Mouse (Mus musculus): Measurements from ENCODE around the gene Nptn. TPM values are rescaled to one million over a fixed set of nuclear protein-coding genes. Genes with fewer than 3 reads are reported as not detected.

The Nptn gene
- total RNA-seq, 1 experiment: 131 TPM

- H3K4me1 ChIP-seq (ENCODE audit: control insufficient read depth in 2 of 2, insufficient read depth in 2 of 2, low read length in 2 of 2, poor library complexity in 1 of 2): peaks cover 3 to 10% of the 10 kb centered on the region in 2 experiments; a peak in 3 of 4 replicates
- H3K4me3 ChIP-seq (ENCODE audit: insufficient read depth in 1 of 2, low read depth in 1 of 2, low read length in 2 of 2, poor library complexity in 1 of 2, severe bottlenecking in 1 of 2): no peak overlapping the region
- H3K27ac ChIP-seq (ENCODE audit: insufficient read depth, low read depth, low read length, poor library complexity, severe bottlenecking): no peak overlapping the region
- H3K36me3 ChIP-seq (ENCODE audit: control insufficient read depth, insufficient read depth, low read length, poor library complexity, severe bottlenecking): peaks cover 4% of the 10 kb centered on the region
- TF ChIP-seq ZC3H11A (IDR thresholded peaks at IDR 0.05; ENCODE audit: borderline replicate concordance, low read depth, low read length) (no peak), CHD2 (IDR thresholded peaks at IDR 0.05; ENCODE audit: low read depth, low read length) (no peak), HCFC1 (IDR thresholded peaks at IDR 0.05; ENCODE audit: borderline replicate concordance, insufficient read depth, low read length) (no peak), ZNF384 (IDR thresholded peaks at IDR 0.05; ENCODE audit: low read depth, low read length) (no peak), MAFK (IDR thresholded peaks at IDR 0.05; ENCODE audit: insufficient read depth, low read depth, low read length) (no peak)
- in situ Hi-C loops (cut with MboI; ENCODE audit: low sequenced_read_pairs in 2 of 2, unreplicated experiment in 2 of 2): no loop called here
- no peak overlapping the region for H3K9ac ChIP-seq (ENCODE audit: insufficient read depth, low read depth, low read length, poor library complexity, severe bottlenecking)
- no peaks in the 10 kb centered on the region for H3K9me3 ChIP-seq (ENCODE audit: control insufficient read depth, insufficient read depth, low read depth, low read length)
- DNase-seq (ENCODE audit: low read depth, low spot score): no peak
Measured at GRCm38 (mm10) chr9:58649265-58649626, 67.2 kb downstream of the Nptn start.

GRCm38 (mm10) chr9:58651993-58652392 is 70.0 kb downstream of the Nptn start:
- in situ Hi-C loops (cut with MboI; ENCODE audit: low sequenced_read_pairs in 2 of 2, unreplicated experiment in 2 of 2): no loop called here

GRCm38 (mm10) chr9:58654494-58654893 is 72.5 kb downstream of the Nptn start:
- H3K9ac ChIP-seq (ENCODE audit: insufficient read depth, low read depth, low read length, poor library complexity, severe bottlenecking): no peak overlapping the region
- H3K27ac ChIP-seq (ENCODE audit: insufficient read depth, low read depth, low read length, poor library complexity, severe bottlenecking): no peak overlapping the region
- no peak overlapping the region for H3K4me3 ChIP-seq (ENCODE audit: insufficient read depth in 1 of 2, low read depth in 1 of 2, low read length in 2 of 2, poor library complexity in 1 of 2, severe bottlenecking in 1 of 2)
- no peaks in the 10 kb centered on the region for H3K4me1 ChIP-seq (ENCODE audit: control insufficient read depth in 2 of 2, insufficient read depth in 2 of 2, low read length in 2 of 2, poor library complexity in 1 of 2)
- H3K9me3 ChIP-seq (ENCODE audit: control insufficient read depth, insufficient read depth, low read depth, low read length): no peaks in the 10 kb centered on the region
- no peak for DNase-seq (ENCODE audit: low read depth, low spot score)
- peaks cover 4% of the 10 kb centered on the region; the same call in 1 of the 2 replicates for H3K36me3 ChIP-seq (ENCODE audit: control insufficient read depth, insufficient read depth, low read length, poor library complexity, severe bottlenecking)
- in situ Hi-C loops (cut with MboI; ENCODE audit: low sequenced_read_pairs in 2 of 2, unreplicated experiment in 2 of 2): no loop called here
- TF ChIP-seq CHD2 (IDR thresholded peaks at IDR 0.05; ENCODE audit: low read depth, low read length): no peak

More at GRCm38 (mm10) chr9:58651993-58652392, 70.0 kb downstream of the Nptn start:
- no peak overlapping the region for H3K27ac ChIP-seq (ENCODE audit: insufficient read depth, low read depth, low read length, poor library complexity, severe bottlenecking)
- no peak for TF ChIP-seq ZC3H11A (IDR thresholded peaks at IDR 0.05; ENCODE audit: borderline replicate concordance, low read depth, low read length)
- no peak for TF ChIP-seq ZNF384 (IDR thresholded peaks at IDR 0.05; ENCODE audit: low read depth, low read length)
- no peak for TF ChIP-seq CHD2 (IDR thresholded peaks at IDR 0.05; ENCODE audit: low read depth, low read length)
- no peak for TF ChIP-seq HCFC1 (IDR thresholded peaks at IDR 0.05; ENCODE audit: borderline replicate concordance, insufficient read depth, low read length)
- TF ChIP-seq MAFK (IDR thresholded peaks at IDR 0.05; ENCODE audit: insufficient read depth, low read depth, low read length): no peak
- H3K9ac ChIP-seq (ENCODE audit: insufficient read depth, low read depth, low read length, poor library complexity, severe bottlenecking): no peak overlapping the region
- no peaks in the 10 kb centered on the region for H3K9me3 ChIP-seq (ENCODE audit: control insufficient read depth, insufficient read depth, low read depth, low read length)
- H3K4me1 ChIP-seq (ENCODE audit: control insufficient read depth in 2 of 2, insufficient read depth in 2 of 2, low read length in 2 of 2, poor library complexity in 1 of 2): peaks cover 3 to 10% of the 10 kb centered on the region in 2 experiments; a peak in 3 of 4 replicates
- H3K36me3 ChIP-seq (ENCODE audit: control insufficient read depth, insufficient read depth, low read length, poor library complexity, severe bottlenecking): peaks cover 2% of the 10 kb centered on the region
- peak; percentile 40 for DNase-seq (ENCODE audit: low read depth, low spot score)
- H3K4me3 ChIP-seq (ENCODE audit: insufficient read depth in 1 of 2, low read depth in 1 of 2, low read length in 2 of 2, poor library complexity in 1 of 2, severe bottlenecking in 1 of 2): no peak overlapping the region

GRCm38 (mm10) chr9:58656396-58656795 is 74.4 kb downstream of the Nptn start:
- no peak overlapping the region for H3K27ac ChIP-seq (ENCODE audit: insufficient read depth, low read depth, low read length, poor library complexity, severe bottlenecking)
- H3K4me3 ChIP-seq (ENCODE audit: insufficient read depth in 1 of 2, low read depth in 1 of 2, low read length in 2 of 2, poor library complexity in 1 of 2, severe bottlenecking in 1 of 2): no peak overlapping the region
- no peak for DNase-seq (ENCODE audit: low read depth, low spot score)
- no peak overlapping the region for H3K9ac ChIP-seq (ENCODE audit: insufficient read depth, low read depth, low read length, poor library complexity, severe bottlenecking)
- TF ChIP-seq HCFC1 (IDR thresholded peaks at IDR 0.05; ENCODE audit: borderline replicate concordance, insufficient read depth, low read length): no peak
- in situ Hi-C loops (cut with MboI; ENCODE audit: low sequenced_read_pairs in 2 of 2, unreplicated experiment in 2 of 2): no loop called here
- H3K4me1 ChIP-seq (ENCODE audit: control insufficient read depth in 2 of 2, insufficient read depth in 2 of 2, low read length in 2 of 2, poor library complexity in 1 of 2): no peaks in the 10 kb centered on the region
- H3K9me3 ChIP-seq (ENCODE audit: control insufficient read depth, insufficient read depth, low read depth, low read length): no peaks in the 10 kb centered on the region
- peaks cover 6% of the 10 kb centered on the region for H3K36me3 ChIP-seq (ENCODE audit: control insufficient read depth, insufficient read depth, low read length, poor library complexity, severe bottlenecking)

GRCm38 (mm10) chr9:58656824-58657223 is 74.8 kb downstream of the Nptn start:
- in situ Hi-C loops (cut with MboI; ENCODE audit: low sequenced_read_pairs in 2 of 2, unreplicated experiment in 2 of 2): no loop called here

More at GRCm38 (mm10) chr9:58656824-58657223, 74.8 kb downstream of the Nptn start:
- TF ChIP-seq ZNF384 (IDR thresholded peaks at IDR 0.05; ENCODE audit: low read depth, low read length) (no peak), ZC3H11A (IDR thresholded peaks at IDR 0.05; ENCODE audit: borderline replicate concordance, low read depth, low read length) (no peak), CHD2 (IDR thresholded peaks at IDR 0.05; ENCODE audit: low read depth, low read length) (no peak), MAFK (IDR thresholded peaks at IDR 0.05; ENCODE audit: insufficient read depth, low read depth, low read length) (no peak), HCFC1 (IDR thresholded peaks at IDR 0.05; ENCODE audit: borderline replicate concordance, insufficient read depth, low read length) (no peak)
- Histone ChIP-seq H3K4me3 (ENCODE audit: insufficient read depth in 1 of 2, low read depth in 1 of 2, low read length in 2 of 2, poor library complexity in 1 of 2, severe bottlenecking in 1 of 2) (no peak overlapping the region), H3K36me3 (ENCODE audit: control insufficient read depth, insufficient read depth, low read length, poor library complexity, severe bottlenecking) (peaks cover 6% of the 10 kb centered on the region), H3K9me3 (ENCODE audit: control insufficient read depth, insufficient read depth, low read depth, low read length) (no peaks in the 10 kb centered on the region), H3K9ac (ENCODE audit: insufficient read depth, low read depth, low read length, poor library complexity, severe bottlenecking) (no peak overlapping the region), H3K4me1 (ENCODE audit: control insufficient read depth in 2 of 2, insufficient read depth in 2 of 2, low read length in 2 of 2, poor library complexity in 1 of 2) (no peaks in the 10 kb centered on the region), H3K27ac (ENCODE audit: insufficient read depth, low read depth, low read length, poor library complexity, severe bottlenecking) (no peak overlapping the region)
- DNase-seq (ENCODE audit: low read depth, low spot score): no peak
